Mouse (Mus musculus) MEL (cell line): ENCODE measurements around the gene Gm20388.
A peak's percentile ranks its signal among the peaks of the same experiment; 100 is the strongest.

Experiments used
- CTCF ChIP-seq, 3 experiments: IDR thresholded peaks in 2 of 3; conservative IDR thresholded peaks in 1 of 3; 2 replicates each; pipeline ENCODE4 v1.5.1; 2011 to 2012; ENCODE audit warnings: low read length in 3 of 3, low read depth in 2 of 3, mild to moderate bottlenecking in 2 of 3, improper control_type of control experiment in 1 of 3, inconsistent platforms in 1 of 3, mixed read lengths in 1 of 3, moderate library complexity in 1 of 3; ENCODE audit not compliant: control insufficient read depth in 1 of 3, insufficient read depth in 1 of 3, poor library complexity in 1 of 3, severe bottlenecking in 1 of 3
- EP300 ChIP-seq, 2 experiments: IDR thresholded peaks; 2 replicates each; pipeline ENCODE4 v1.6.1; 2011; ENCODE audit warnings: improper control_type of control experiment in 2 of 2, low read length in 2 of 2, low read depth in 1 of 2, mild to moderate bottlenecking in 1 of 2
- GATA1 ChIP-seq: IDR thresholded peaks from 2 replicates; pipeline ENCODE4 v1.6.1; 2011; ENCODE audit warnings: low read depth, low read length, improper control_type of control experiment
- NELFE ChIP-seq: IDR thresholded peaks from 2 replicates; pipeline ENCODE4 v1.6.1; 2011; ENCODE audit warnings: low read depth, low read length, improper control_type of control experiment
- POLR2A ChIP-seq, 2 experiments: IDR thresholded peaks; 2 replicates each; pipeline ENCODE4 v1.6.1; 2011 to 2012; ENCODE audit warnings: low read length in 2 of 2, mild to moderate bottlenecking in 2 of 2, control low read depth in 1 of 2, improper control_type of control experiment in 1 of 2, low read depth in 1 of 2, moderate library complexity in 1 of 2; ENCODE audit not compliant: control insufficient read depth in 1 of 2, insufficient read depth in 1 of 2, poor library complexity in 1 of 2
- RCOR1 ChIP-seq: IDR thresholded peaks from 2 replicates; pipeline ENCODE4 v1.6.1; 2012; ENCODE audit warnings: low read depth, mild to moderate bottlenecking, inconsistent platforms, low read length, improper control_type of control experiment
- TBP ChIP-seq: IDR thresholded peaks from 2 replicates; pipeline ENCODE4 v1.8.0; 2011; ENCODE audit warnings: low read depth, low read length, improper control_type of control experiment
- UBTF ChIP-seq: IDR thresholded peaks from 2 replicates; pipeline ENCODE4 v1.6.1; 2012; ENCODE audit warnings: low read depth, mild to moderate bottlenecking, inconsistent platforms, low read length, improper control_type of control experiment, moderate library complexity, borderline replicate concordance; ENCODE audit not compliant: insufficient read depth
- ZC3H11A ChIP-seq: IDR thresholded peaks from 2 replicates; pipeline ENCODE4 v1.6.1; 2012; ENCODE audit warnings: low read depth, mild to moderate bottlenecking, inconsistent platforms, low read length, improper control_type of control experiment

GRCm38 (mm10) chr8:121947753-121948141, 2037.1 kb downstream of the Gm20388 start:
- TF ChIP-seq ZC3H11A = no peak
- no peak for TF ChIP-seq RCOR1
- peak; percentile 63 to 68 for TF ChIP-seq POLR2A (IDR thresholded peaks at IDR 0.05; ENCODE audit: control insufficient read depth in 1 of 2, insufficient read depth in 1 of 2, low read depth in 1 of 2, low read length in 2 of 2, poor library complexity in 1 of 2)
- no peak for TF ChIP-seq GATA1
- no peak for TF ChIP-seq UBTF
- no peak for TF ChIP-seq CTCF (IDR thresholded peaks at IDR 0.05 in 2 of 3, conservative IDR thresholded peaks at IDR 0.05 in 1 of 3; ENCODE audit: control insufficient read depth in 1 of 3, insufficient read depth in 1 of 3, low read depth in 2 of 3, low read length in 3 of 3, poor library complexity in 1 of 3, severe bottlenecking in 1 of 3)
- peak; percentile 70; the same call in 1 of the 2 replicates for TF ChIP-seq TBP
- peak; percentile 66; the same call in 1 of the 2 replicates for TF ChIP-seq NELFE
- no peak for TF ChIP-seq EP300 (IDR thresholded peaks at IDR 0.05; ENCODE audit: low read depth in 1 of 2, low read length in 2 of 2)
